Mouse (Mus musculus): ENCODE measurements around the gene Cyp4f18. TPM values are rescaled to one million over a fixed set of nuclear protein-coding genes. Genes with fewer than 3 reads are reported as not detected.
"Not testable (repeated sequence)": the region's sequence is repeated elsewhere in the genome, so short reads cannot be mapped to it uniquely, and the experiment has no call there.

Cyp4f18 gene
- polyA plus RNA-seq, 1 experiment: 0.12 TPM

DNA sequence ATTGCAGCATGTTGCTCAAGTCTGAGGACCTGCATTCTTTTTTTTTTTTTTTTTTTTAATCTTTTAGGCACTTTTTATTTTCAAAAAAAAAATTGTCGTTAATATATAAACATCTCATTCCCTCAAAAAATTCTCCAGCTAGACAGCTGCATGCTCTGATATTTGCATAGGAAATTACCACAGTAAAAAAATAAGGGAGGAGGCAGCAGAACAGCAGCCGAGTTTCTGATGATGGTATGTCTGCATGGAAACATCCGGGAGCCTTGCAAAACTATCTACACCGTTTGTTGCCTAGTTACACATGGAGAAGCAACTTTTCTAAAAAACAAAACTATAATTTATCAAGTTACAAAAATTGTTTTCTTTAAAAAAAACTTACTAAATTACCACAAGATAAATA, 28.0 kb downstream of the Cyp4f18 start:
- DNase-seq (ENCODE audit: extremely low spot score in 1 of 2, low spot score in 1 of 2): no peak

DNA sequence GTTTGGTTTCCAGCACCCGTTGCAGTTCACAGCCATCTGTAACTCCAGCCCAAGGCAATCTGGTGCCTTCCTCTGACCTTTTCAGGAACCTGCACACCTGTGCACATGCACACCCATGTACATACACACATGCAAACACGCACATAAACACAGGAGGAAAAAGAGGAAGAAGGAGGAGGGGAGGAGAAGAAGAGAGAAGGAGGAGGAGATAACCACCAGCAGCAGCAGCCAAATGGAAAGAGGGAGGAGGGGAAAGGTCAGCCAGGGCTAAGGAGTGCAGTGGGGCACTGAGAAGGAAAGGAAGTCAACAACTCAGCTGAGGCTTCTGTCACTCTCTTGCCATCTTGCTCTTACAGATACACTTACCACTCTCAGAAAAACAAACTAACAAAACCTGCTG, 28.4 kb downstream of the Cyp4f18 start:
- no peak for DNase-seq (ENCODE audit: extremely low spot score in 1 of 2, low spot score in 1 of 2)

DNA sequence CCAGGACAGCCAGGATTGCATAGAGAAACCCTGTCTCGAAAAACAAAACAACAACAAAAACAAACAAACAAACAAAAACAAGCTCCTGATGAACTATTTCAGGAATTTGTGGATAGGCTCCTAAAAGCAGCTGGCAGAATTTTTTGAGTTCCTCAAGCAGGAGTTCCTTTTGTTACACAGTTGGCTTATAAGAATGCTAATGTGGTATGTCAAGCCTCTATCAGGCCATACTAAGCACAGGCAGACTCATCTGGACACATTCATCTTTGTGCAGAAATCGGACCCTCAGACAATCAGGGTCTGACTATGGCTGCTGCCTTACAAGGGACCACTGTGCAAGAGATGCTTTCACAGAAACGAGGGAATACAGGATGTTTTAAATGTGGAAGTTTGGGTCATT, 35.2 kb downstream of the Cyp4f18 start:
- DNase-seq (ENCODE audit: extremely low spot score in 1 of 2, low spot score in 1 of 2): no peak

DNA sequence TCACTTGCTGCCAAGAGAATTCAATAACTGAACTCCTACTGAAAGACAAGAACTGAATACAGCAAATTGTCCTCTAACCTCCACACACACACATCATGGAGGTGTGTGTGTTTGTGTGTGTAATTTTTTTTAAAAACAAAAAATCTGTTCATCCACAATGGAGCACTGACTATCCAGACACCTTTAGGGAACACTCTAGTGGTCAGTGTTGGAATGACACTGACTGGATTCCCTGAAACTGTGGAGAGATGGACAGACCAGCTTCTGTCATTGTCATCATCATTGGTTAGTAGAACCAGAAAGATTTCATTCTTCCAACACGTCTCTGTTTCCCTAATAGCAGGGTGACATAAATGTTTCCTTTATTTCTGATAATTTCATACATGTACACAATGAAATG, 37.5 kb downstream of the Cyp4f18 start:
- DNase-seq (ENCODE audit: extremely low spot score in 1 of 2, low spot score in 1 of 2): peak in 1 of 2 experiments; percentile 43

DNA sequence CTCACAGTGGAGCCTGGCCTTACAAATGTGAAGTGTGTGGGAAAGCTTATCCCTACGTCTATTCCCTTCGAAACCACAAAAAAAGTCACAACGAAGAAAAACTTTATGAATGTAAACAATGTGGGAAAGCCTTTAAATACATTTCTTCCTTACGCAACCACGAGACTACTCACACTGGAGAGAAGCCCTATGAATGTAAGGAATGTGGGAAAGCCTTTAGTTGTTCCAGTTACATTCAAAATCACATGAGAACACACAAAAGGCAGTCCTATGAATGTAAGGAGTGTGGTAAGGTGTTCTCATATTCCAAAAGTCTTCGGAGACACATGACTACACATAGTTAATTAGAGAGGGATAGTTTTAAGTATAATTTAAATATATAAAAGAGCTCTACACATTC, 40.8 kb downstream of the Cyp4f18 start:
- no peak for DNase-seq (ENCODE audit: extremely low spot score in 1 of 2, low spot score in 1 of 2)

DNA sequence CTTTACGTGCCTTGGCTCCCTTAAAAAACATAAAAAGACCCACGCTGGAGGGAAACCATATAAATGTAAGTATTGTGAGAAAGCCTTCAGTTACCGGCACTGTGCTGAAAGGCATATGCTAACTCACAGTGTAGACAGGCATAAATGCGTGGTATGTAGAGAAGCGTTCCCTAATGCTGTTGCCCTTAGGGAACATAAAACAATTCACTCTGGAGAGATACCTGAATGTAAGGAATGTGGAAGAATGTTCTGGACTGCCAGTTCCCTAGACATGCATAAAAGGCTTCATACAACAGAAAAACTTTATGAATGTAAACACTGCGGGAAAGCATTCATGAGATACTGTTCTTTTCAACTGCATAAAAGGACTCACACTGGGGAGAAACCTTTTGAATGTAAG, 41.3 kb downstream of the Cyp4f18 start:
- DNase-seq (ENCODE audit: extremely low spot score in 1 of 2, low spot score in 1 of 2): no peak

DNA sequence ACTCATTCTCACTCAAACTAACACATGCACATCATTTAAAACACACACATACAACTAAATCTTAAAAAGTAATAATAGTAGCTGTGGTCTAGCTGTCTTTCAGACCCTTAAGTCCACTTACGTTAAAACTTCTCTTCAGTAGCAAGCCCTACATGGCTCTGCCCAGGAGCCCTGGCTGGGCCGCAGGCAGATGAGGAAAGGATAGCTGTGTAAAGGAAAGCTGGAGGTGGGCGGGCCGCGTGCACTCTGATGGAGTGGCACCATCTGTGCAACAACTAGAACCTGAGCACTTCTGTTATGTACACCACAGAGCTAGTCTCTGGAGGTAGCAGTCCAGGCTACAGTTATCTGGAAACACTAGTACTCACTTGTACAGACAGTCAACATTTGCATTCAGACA, 42.2 kb downstream of the Cyp4f18 start:
- no peak for DNase-seq (ENCODE audit: extremely low spot score in 1 of 2, low spot score in 1 of 2)

DNA sequence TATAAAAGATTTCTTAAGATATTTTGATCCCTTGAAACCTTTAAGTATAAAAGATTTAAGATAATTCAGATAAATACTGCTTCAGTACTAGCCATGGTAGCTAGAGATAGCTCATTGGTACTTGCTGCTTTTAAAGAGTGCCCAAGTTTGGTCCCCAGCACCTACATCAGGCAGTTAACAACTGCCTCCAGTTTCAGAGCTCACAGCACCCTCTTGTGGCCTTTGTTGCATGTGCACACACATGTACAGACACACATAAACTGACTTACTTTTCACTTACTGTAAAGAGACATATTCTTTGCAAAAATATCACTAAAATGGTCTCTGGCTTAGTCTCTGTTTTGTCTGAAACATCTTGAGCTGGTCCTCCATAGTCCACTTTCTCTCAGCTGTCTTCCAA, 43.0 kb downstream of the Cyp4f18 start:
- no peak for DNase-seq (ENCODE audit: extremely low spot score in 1 of 2, low spot score in 1 of 2)

DNA sequence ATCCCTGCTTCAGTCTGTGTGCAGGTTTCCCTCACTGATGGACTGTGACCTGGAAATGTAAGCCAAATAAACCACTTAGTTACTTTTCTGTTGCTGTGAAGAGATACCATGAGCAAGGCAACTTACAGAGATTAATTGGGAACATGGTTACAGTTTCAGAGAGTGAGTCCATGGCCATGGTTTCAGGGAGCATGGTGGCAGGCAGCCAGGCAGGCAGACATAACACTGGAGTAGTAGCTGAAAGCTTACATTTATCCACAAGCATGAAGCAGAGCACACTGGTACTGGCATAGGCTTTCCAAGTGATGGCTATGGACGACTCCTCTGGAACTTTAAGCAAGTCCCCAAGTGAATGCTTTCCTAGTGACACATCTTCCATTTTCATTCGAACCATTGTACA, 44.3 kb downstream of the Cyp4f18 start:
- DNase-seq (ENCODE audit: extremely low spot score in 1 of 2, low spot score in 1 of 2): no peak

DNA sequence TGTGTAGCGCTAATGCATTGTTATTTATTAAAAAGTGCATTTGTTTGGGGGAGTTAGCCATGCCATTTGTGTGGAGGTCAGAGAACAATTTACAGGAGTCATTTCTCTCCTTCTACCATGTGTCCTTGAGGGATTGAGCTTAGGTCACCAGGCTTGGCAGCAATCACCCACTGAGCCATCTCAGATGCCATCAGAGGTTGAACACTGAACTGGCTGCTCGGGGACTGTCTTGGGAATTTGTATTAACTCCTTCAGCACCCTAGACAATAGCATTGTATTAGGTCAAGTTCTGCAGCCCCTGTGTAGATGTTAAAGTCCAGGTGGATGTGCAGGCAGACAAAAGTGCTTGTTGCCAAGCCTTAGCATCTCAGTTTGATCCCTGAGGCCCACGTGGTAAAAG, 45.4 kb downstream of the Cyp4f18 start:
- DNase-seq (ENCODE audit: extremely low spot score in 1 of 2, low spot score in 1 of 2): no peak

DNA sequence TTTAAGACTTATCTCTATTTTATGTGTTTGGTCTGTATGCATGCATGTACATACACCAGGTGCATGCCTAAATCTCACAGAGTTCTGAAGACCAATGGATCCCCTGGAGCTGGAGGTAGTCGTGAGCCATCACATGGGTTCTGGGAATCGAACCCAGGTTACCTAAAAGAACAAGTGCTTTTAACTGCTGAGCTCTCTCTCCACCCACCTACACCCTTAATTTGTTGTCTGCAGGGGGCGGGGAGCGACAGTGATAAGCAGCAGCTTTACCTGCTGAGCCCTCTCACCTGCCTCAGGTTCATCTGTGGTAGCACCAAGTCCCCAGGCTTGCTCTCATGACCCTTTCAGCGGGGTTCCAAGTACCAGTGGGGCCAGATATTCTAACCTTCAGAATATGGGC, 47.6 kb downstream of the Cyp4f18 start:
- DNase-seq (ENCODE audit: extremely low spot score in 1 of 2, low spot score in 1 of 2): no peak

DNA sequence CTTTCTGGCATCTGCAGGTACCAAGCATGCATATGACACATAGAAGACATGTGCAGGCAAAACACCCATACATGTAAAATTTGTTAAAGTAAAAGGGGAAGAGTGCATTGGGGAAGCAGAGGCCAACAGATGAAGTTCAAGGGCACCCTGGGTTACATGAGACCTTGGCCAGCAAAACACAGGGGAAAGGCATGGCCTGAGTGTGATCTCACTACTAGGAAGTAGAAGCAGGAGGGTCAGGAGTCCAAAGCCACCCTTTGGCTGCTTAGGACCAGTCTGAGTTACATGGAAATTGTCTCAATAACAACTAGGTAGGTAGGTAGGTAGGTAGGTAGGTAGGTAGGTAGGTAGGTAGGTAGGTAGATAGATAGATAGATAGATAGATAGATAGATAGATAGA, 48.9 kb downstream of the Cyp4f18 start:
- no peak for DNase-seq (ENCODE audit: extremely low spot score in 1 of 2, low spot score in 1 of 2)

DNA sequence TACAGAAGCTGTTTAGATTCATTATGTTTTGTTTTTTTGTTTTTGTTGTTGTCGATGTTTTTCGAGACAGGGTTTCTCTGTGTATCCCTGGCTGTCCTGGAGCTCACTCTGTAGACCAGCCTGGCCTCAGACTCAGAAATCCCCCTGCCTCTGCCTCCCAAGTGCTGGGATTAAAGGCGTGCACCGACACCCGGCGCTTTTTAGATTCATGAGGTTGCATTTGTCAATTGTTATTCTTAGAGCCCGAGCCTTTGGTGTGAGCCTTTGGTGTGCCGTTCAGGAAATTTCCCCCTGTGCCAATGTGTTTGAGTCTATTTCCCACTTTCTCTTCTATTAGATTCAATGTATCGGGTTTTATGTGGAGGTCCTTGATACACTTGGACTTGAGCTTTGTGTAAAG, 54.8 kb downstream of the Cyp4f18 start:
- DNase-seq (ENCODE audit: extremely low spot score in 1 of 2, low spot score in 1 of 2): no peak

DNA sequence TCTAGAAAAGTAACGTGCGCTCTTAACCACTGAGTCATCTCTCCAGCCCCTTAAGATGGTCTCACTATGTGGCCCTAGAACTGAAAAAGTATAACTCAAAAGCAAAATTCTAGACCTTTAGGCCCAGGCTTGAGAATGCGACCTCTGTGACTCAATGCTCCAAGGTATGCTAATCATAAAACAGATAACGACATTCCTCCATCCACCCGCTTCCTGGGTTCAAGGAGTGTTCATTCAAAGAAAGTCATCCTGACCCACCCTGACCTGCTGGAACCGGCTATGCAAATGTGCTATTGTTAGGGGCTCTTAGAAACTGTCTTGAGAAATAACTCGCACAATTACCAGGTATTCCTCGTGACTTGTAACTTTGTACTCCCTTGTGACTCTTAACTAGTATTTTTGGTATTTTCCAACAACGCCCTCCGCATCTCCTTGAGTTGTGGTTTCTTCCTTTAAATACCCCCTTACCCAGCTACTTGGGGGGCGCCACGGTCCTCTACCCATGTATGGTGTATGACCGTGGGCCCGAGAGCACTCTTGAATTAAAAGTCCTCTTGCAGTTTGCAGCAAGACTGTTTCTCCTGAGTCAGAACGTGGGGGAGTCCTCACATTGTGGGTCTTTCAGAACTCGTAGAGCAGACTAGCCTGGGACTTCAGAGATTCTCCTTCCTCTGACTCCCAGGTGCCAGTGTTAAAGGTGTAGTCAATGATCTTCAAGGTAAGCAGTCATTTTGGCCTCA, 56.3 kb downstream of the Cyp4f18 start:
- DNase-seq (ENCODE audit: extremely low spot score in 1 of 2, low spot score in 1 of 2): not testable (repeated sequence)

DNA sequence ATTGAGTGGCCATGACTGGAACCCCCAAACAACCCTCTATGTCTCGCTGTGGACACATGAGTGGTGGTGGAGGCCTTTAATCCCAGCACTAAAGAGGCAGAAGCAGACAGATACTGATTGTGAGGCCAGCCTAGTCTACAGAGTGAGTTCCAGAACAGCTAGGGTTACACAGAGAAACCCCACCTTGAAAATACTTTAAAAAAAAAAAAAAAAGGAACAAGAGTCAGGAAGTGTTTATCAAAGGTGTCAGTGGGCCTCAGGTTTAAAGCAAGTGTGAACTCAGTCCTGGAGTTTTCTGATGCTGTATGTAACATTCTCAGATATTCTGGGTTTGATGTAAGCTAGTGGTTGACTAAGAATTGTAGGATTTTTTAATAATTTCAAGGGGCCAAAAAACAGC, 56.9 kb downstream of the Cyp4f18 start:
- DNase-seq (ENCODE audit: extremely low spot score in 1 of 2, low spot score in 1 of 2): no peak

DNA sequence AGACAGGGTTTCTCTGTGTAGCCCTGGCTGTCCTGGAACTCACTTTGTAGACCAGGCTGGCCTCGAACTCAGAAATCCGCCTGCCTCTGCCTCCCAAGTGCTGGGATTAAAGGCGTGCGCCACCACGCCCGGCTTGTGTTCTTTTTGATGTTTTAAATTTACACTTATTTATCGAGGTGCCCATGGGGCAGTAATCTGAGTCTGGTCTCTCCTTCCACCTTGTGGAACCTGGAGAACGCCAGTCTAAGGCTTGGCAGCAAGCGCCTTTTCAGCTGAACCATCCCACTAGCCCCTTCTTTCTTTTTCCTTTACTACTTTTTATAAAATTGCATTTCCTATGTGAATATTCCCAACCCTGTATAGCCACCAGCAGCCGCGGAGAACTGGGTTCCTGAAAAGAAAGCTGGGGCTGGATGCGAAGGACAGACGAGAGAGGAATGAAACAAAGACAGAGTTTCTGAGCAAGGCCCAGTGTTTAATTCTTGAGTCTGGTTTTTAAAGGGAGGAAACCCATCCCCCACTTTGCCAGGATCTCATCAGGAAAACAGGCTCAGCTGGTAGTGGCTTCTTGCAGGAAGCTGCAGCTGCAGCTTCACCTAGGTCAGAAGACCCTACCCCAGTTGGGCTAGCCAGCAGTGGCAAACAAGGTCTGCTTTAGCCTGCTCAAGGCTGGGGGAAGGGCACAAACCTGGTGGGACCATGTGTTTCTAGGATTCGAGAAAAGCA, 57.8 kb downstream of the Cyp4f18 start:
- peak in 1 of 2 experiments; percentile 5 for DNase-seq (ENCODE audit: extremely low spot score in 1 of 2, low spot score in 1 of 2)

DNA sequence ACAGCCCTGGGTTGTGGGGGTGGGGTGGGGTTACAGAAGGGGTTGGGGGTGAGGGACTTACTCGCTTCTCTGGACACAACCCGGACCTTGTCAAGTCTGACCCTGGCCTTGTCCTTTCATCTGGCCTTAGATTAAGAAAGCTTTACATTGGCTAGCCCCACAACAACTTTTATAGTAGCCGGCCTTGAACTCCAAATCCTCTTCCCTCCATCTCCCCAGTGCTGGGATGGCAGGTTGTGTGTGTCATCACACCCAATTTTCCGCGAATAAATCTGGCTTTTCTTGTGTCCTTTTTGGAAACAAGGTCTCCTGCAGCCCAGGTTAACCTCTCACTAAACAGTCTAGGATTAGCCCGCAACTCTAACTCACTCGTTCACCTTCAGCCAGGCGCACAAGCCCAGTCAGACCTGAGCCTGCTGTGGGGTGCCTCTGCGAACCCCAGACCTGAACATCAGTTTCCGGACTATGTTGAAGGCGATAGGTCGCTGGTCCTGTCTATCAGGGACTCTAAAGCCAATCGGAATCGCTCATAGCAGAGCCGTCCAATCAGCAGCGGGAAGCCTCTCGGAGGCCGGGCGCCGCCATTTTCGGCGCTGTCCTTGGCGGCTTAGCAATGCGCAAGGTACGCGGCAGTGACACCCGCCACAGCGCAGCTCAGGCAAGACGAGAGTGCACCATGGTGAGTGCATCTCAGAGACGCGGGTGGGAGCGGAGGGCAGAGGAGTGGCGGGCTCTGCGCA, 58.8 kb downstream of the Cyp4f18 start, which contains the start of gene Zfp961:
Gene Zfp961 (plus strand): TSS at position 557 of the 740 bp plus-strand sequence.
- peak; percentile 96 to 99 for DNase-seq (ENCODE audit: extremely low spot score in 1 of 2, low spot score in 1 of 2)

DNA sequence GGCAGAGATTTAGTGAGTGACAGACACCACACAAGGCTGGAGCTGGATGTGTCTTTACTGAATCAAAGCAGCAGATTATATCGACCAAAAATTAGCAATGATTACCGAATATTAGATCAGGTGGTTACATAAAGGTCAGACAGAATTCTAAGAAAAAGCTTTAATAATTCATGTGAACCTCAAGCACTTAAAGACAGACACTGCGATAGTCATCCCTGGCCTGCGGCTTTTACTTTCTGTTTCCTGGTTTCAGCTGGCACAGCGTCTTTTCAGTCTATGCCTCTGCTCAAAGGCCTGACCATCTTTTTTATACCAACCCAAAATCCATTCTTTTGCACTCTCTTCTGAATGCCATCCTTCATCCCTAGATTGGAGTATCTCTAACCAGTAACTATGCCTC, 60.8 kb downstream of the Cyp4f18 start:
- DNase-seq (ENCODE audit: extremely low spot score in 1 of 2, low spot score in 1 of 2): no peak

DNA sequence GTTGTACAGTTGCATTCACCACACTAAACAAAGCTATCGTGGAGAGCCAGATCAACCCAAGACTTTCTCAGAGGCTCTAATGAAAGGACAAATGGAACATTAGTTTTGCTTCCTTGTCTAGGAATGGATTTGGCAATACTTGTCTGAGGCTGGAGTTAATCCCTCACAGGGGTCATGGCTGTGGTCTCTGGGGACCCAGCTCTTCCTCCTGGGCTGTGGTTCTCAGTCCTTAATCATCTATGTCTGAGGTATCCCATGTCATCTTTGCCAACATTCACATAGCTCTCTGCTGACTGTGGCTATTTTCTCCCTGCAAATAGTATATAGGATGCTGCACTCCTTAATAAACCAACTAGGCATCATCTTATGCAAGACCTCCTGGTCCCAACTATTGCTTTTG, 67.7 kb downstream of the Cyp4f18 start:
- no peak for DNase-seq (ENCODE audit: extremely low spot score in 1 of 2, low spot score in 1 of 2)

DNA sequence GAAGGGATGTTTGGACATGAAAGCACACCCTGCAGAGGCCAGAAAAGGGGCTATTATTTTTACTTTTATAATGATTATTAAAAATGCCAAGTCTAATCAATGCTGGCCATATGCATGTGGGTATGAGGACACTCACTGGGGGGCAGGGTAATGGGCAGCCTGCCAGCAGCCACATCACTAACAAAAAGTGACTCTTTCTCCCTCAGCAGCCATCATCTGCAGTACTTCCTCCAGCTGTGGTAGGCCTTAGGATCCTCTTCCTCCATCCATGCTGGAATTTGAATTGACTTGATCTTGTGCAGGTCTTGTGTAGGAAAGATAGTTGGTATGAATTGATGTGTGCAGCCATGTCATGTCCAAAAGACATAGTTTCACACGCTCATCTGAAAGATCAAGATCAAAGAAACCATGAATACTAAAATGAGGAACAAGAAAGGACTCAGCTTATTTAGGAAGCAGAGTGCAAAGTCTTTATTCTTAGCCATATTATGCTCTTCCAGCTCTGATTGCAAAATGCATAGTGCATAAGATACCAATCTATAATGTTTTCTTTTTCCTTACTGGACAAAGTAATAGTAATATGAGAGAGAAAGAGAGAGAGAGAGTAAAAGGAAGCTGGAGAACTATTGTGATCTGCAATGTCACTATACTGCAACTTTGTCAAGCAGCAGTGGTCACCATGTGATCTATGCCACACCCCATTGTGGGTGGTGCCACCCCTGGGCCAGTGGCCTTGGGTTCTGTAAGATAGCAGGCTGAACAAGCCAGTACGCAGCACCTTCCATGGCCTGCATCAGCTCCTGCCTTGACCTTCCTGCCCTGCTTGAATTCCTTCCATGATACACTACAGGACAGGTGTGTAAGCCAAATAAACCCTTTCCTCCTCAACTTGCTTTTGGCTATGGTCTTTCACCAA, 68.9 kb downstream of the Cyp4f18 start:
- no peak for DNase-seq (ENCODE audit: extremely low spot score in 1 of 2, low spot score in 1 of 2)
